Mouse (Mus musculus) lung, embryonic 14.5 days (tissue): Measurements from ENCODE around the gene Rp2. TPM values are rescaled to one million over a fixed set of nuclear protein-coding genes. Genes with fewer than 3 reads are reported as not detected.
"Not testable (repeated sequence)": the region's sequence is repeated elsewhere in the genome, so short reads cannot be mapped to it uniquely, and the experiment has no call there.

Source experiments
- ATAC-seq: fragments of 200-750 bp; cut with Nextera tagmentation; 2 replicates; pipeline ENCODE4 v1.8.0; 2017; ENCODE audit warnings: mild to moderate bottlenecking, moderate TSS enrichment, moderate library complexity; ENCODE audit not compliant: insufficient read depth
- DNase-seq: peaks from one replicate; pipeline ENCODE4 v3.0.0-alpha.2; 2015
- H3K27ac ChIP-seq: fragments of 300-500 bp; sonication (generic); 2 replicates; pipeline ENCODE4 v1.5.1; 2014; ENCODE audit warnings: low read depth, mild to moderate bottlenecking, moderate library complexity
- H3K27me3 ChIP-seq: fragments of 300-500 bp; sonication (generic); 2 replicates; pipeline ENCODE4 v1.6.1; 2014; ENCODE audit warnings: low read length, control low read depth; ENCODE audit not compliant: insufficient read depth
- H3K36me3 ChIP-seq: fragments of 300-500 bp; sonication (generic); 2 replicates; pipeline ENCODE4 v1.6.1; 2014; ENCODE audit warnings: control low read depth; ENCODE audit not compliant: insufficient read depth
- H3K4me1 ChIP-seq: fragments of 300-500 bp; sonication (generic); 2 replicates; pipeline ENCODE4 v1.6.1; 2014; ENCODE audit warnings: antibody characterized with exemption, control low read depth; ENCODE audit not compliant: insufficient read depth
- H3K4me2 ChIP-seq: fragments of 300-500 bp; sonication (generic); 2 replicates; pipeline ENCODE4 v1.6.1; 2014; ENCODE audit warnings: mild to moderate bottlenecking
- H3K4me3 ChIP-seq: fragments of 300-500 bp; sonication (generic); 2 replicates; pipeline ENCODE4 v1.5.1; 2014; ENCODE audit warnings: low read depth, low read length
- H3K9ac ChIP-seq: fragments of 300-500 bp; sonication (generic); 2 replicates; pipeline ENCODE4 v1.6.1; 2014
- H3K9me3 ChIP-seq: fragments of 300-500 bp; sonication (generic); 2 replicates; pipeline ENCODE4 v1.6.1; 2016; ENCODE audit warnings: low read depth, low read length, control low read depth
- CTCF ChIP-seq: IDR thresholded peaks from 2 replicates; pipeline ENCODE4 v1.5.1; 2016; ENCODE audit warnings: antibody characterized with exemption, low read depth
- WGBS: fragments of 180-500 bp; shearing (Covaris S2); extraction: QIAGEN DNeasy Blood & Tissue Kit; methylation state at CpG from one replicate; pipeline ENCODE4 v1.1.7; 2014; 5-methylcytosine and 5-hydroxymethylcytosine counted together
- polyA plus RNA-seq: library from polyadenylated mRNA; unstranded; fragments of >200 nt; fragmentation: Nextera tagmentation; extraction: Ambion mirVana; gene quantifications from 2 replicates; pipeline ENCODE4 v1.2.1, GENCODE M21; 2014

Rp2 gene
- polyA plus RNA-seq, 1 experiment from 2014 or later, result 21.6 TPM

DNA sequence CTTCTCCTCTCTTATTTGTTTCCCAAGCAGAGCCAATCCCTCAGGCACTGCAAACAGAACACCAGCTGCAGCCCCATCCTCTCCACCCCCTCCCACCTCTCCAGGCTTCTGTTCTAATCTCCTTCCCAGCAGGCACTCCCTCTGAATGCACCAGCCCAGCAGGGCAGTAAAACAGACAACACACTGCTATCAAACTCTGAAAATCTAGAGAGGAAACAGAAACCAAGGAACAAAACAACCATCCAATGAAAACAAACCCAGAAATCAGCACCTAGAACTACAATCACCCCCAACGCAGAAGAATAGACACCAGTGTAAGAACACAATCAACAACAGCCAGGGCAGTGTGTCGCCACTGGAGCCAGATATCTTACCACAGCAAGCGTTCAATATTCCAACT lies 8.0 kb upstream of the Rp2 start:
- Histone ChIP-seq H3K9ac (no peak overlapping the region), H3K4me3 (no peak overlapping the region), H3K9me3 (no peaks in the 10 kb centered on the region), H3K36me3 (no peaks in the 10 kb centered on the region), H3K27me3 (no peaks in the 10 kb centered on the region), H3K4me1 (no peaks in the 10 kb centered on the region), H3K4me2 (no peak overlapping the region), H3K27ac (no peak overlapping the region)
- ATAC-seq (no peak), DNase-seq (no peak)
- WGBS, result 34% methylated on average over 3 of the region's 3 CpGs
- no peak for TF ChIP-seq CTCF

DNA sequence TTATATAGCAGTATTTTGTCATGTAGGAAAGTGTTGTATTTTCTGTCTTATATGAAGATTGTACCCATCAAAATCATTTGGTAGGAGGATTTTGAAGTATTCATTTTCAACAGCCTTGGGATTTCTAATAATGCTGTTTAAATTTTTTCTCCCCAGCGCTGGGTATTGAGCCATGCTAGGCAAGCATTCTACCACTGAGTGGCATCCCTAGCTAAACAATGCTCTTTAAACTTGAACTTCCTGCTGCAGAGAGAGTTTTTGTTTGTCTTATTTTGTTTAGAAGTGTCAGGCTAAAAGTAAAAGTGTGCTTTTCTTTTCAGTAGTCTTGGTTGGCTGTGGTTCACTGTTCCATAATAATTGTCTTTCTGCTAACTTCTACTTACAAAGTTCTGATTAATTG lies 1.8 kb downstream of the Rp2 start:
- no peak overlapping the region for H3K27ac ChIP-seq
- ATAC-seq (no peak), DNase-seq (peak; percentile 16)
- no peak overlapping the region for H3K9ac ChIP-seq
- TF ChIP-seq CTCF, result no peak
- H3K9me3 ChIP-seq, result no peaks in the 10 kb centered on the region
- peak overlapping the region; percentile 50 for H3K4me2 ChIP-seq
- H3K27me3 ChIP-seq, result no peaks in the 10 kb centered on the region
- no peaks in the 10 kb centered on the region for H3K4me1 ChIP-seq
- H3K4me3 ChIP-seq, result peak overlapping the region; percentile 11; the same call in 1 of the 2 replicates
- WGBS, result 46% methylated on average over 1 of the region's 1 CpGs
- no peaks in the 10 kb centered on the region for H3K36me3 ChIP-seq

- no peaks in the 10 kb centered on the region for H3K9me3 ChIP-seq
- no peak overlapping the region for H3K27ac ChIP-seq
- no peak overlapping the region for H3K9ac ChIP-seq
- DNase-seq (no peak), ATAC-seq (no peak)
- H3K4me1 ChIP-seq, result no peaks in the 10 kb centered on the region
- no peak overlapping the region for H3K4me2 ChIP-seq
- H3K4me3 ChIP-seq, result no peak overlapping the region
- no peak for TF ChIP-seq CTCF
- H3K27me3 ChIP-seq, result no peaks in the 10 kb centered on the region
- WGBS, result 70% methylated on average over 7 of the region's 7 CpGs
- H3K36me3 ChIP-seq, result 0 out of 2 replicates have a peak, but pooled peaks cover 3% of the 10 kb centered on the region
These were observed 15.2 kb downstream of the Rp2 start for GRCm38 (mm10) chrX:20379347-20380014.

DNA sequence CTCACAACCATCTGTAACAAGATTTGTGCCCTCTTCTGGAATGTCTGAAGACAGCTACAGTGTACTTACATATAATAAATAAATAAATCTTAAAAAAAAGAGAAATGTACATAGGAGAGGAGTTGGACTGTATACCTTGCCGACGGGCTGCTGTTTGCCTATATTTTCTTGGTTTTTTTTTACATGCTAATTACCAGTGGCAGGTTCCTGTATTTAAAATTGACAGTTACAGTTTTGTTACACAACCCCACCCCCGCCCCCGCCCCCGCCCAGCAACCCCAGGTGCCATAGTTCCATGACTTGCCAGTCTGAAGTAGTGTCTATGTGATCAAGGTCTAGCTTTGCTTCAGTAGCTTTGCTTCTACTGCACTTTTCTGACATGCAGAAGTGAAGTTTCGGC lies 18.0 kb downstream of the Rp2 start:
- Histone ChIP-seq H3K9ac (no peak overlapping the region), H3K4me1 (no peaks in the 10 kb centered on the region), H3K9me3 (no peaks in the 10 kb centered on the region), H3K36me3 (0 out of 2 replicates have a peak, but pooled peaks cover 3% of the 10 kb centered on the region), H3K4me3 (no peak overlapping the region), H3K4me2 (no peak overlapping the region), H3K27me3 (no peaks in the 10 kb centered on the region), H3K27ac (no peak overlapping the region)
- WGBS, result 90% methylated on average over 6 of the region's 6 CpGs
- ATAC-seq, result no peak
- no peak for TF ChIP-seq CTCF
- no peak for DNase-seq

GRCm38 (mm10) chrX:20387006-20387405 lies 22.7 kb downstream of the Rp2 start:
- Histone ChIP-seq H3K4me2 (no peak overlapping the region), H3K27ac (no peak overlapping the region), H3K27me3 (no peaks in the 10 kb centered on the region), H3K9me3 (no peaks in the 10 kb centered on the region), H3K4me3 (no peak overlapping the region), H3K9ac (no peak overlapping the region), H3K4me1 (no peaks in the 10 kb centered on the region), H3K36me3 (0 out of 2 replicates have a peak, but pooled peaks cover 3% of the 10 kb centered on the region)
- 64% methylated on average over 3 of the region's 3 CpGs for WGBS
- DNase-seq (no peak), ATAC-seq (no peak)
- TF ChIP-seq CTCF, result no peak

DNA sequence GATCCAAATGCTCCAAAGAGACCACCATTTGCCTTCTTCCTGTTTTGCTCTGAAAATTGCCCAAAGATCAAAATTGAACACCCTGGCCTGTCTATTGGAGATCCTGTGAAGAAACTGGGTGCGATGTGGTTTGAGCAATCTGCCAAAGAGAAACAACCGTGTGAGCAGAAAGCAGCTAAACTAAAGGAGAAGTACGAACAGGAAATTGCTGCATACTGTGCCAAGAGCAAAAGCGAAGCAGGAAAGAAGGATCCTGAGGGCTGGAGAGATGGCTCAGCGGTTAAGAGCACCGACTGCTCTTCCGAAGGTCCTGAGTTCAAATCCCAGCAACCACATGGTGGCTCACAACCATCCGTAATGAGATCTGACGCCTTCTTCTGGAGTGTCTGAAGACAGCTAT lies 27.7 kb downstream of the Rp2 start:
- H3K4me2 ChIP-seq, H3K9me3 ChIP-seq, ATAC-seq, H3K27me3 ChIP-seq, H3K36me3 ChIP-seq, H3K27ac ChIP-seq, H3K4me3 ChIP-seq, DNase-seq, H3K4me1 ChIP-seq, H3K9ac ChIP-seq: not testable (repeated sequence)
- 89% methylated on average over 9 of the region's 9 CpGs for WGBS

DNA sequence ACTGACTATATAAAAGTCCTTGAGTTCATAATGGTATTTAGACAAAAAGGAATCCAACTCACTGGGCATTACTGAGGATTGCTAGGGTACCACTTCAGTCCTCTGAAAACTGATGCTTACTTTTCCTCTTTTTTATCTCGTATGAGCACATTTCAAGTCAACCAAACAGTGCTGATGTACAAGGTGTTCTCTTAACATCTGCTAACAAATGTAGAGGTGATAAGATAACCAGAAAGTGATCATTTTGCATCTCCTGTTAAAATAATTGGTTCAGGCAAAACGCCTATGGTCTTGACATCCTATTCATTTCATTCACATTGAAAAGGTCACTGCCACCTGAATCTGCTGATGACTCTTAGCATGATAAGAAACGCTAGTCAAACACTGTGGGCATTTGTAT lies 28.7 kb downstream of the Rp2 start:
- DNase-seq, result no peak
- TF ChIP-seq CTCF, result no peak
- no peak overlapping the region for H3K27ac ChIP-seq
- H3K36me3 ChIP-seq, result no peaks in the 10 kb centered on the region
- WGBS, result 50% methylated on average over 3 of the region's 3 CpGs
- H3K4me1 ChIP-seq, result no peaks in the 10 kb centered on the region
- no peak overlapping the region for H3K9ac ChIP-seq
- no peak overlapping the region for H3K4me3 ChIP-seq
- no peak for ATAC-seq
- H3K9me3 ChIP-seq, result no peaks in the 10 kb centered on the region
- H3K4me2 ChIP-seq, result no peak overlapping the region
- no peaks in the 10 kb centered on the region for H3K27me3 ChIP-seq
